Mouse (Mus musculus): ENCODE measurements at regions not wholly inside any gene's neighbourhood (a gene's known extent, or its start where the extent isn't known, plus 50 kb on each side); places are given as distances from the start of the nearest gene placed in this dataset.

DNA sequence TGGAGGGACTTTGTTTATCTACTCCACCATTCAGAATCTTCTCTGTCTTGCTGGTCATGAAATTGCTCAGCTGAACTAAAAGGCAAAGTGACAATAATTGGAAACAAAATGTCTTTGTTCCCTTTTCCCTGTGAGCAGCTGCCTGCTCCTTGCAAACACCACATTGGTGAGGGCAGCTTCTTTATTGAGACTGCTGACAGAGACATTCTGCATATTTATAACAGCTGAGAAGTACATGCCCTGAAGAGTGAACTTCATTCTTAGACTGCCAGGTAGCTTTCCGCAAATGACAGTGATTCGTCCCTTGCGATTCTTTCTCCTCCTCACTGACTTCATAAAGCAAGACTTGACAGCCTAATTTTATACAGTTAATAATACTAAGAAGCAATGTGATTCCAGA, 237.0 kb downstream of the Cps1 start:
- Histone ChIP-seq H3K36me3 (ENCODE audit: control insufficient read depth, insufficient read depth, low read length) (no peaks in the 10 kb centered on the region), H3K4me1 (replicated peaks; ENCODE audit: control insufficient read depth, insufficient read depth, low read length) (no peaks in the 10 kb centered on the region), H3K9me3 (ENCODE audit: control insufficient read depth, low read length) (no peaks in the 10 kb centered on the region), H3K27me3 (ENCODE audit: control insufficient read depth, insufficient read depth, low read length) (no peaks in the 10 kb centered on the region), H3K27ac (ENCODE audit: low read depth, low read length) (no peak overlapping the region), H3K9ac (ENCODE audit: low read length) (no peak overlapping the region), H3K4me3 (ENCODE audit: low read depth, low read length) (no peak overlapping the region), H3K4me2 (ENCODE audit: low read depth, low read length, severe bottlenecking) (no peak overlapping the region)
- 70% methylated on average over 3 of the region's 3 CpGs for WGBS
- DNase-seq (ENCODE audit: low spot score) (no peak), ATAC-seq (replicated peaks; ENCODE audit: low FRiP score) (no peak)

DNA sequence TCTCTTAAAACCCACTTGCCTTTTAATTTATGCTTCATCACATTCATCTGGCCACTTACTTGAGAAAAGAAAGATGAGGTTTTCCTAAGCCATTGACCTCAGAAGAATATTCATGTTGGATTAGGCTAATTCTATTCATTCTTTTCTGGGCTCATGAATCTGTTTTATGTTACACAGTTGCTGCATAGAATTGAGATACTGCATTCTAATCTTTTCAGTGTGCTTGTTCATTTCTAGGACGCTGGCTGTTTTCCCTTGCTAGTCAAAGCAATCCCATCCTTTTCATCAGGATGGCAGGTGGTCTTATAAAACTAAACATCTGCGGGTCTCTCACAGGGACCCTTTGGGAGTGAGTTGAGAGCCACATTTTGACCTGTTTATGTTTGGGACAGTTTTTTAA, 243.2 kb downstream of the Cps1 start:
- Histone ChIP-seq H3K9ac (ENCODE audit: low read length) (no peak overlapping the region), H3K27ac (ENCODE audit: low read depth, low read length) (no peak overlapping the region), H3K36me3 (ENCODE audit: control insufficient read depth, insufficient read depth, low read length) (no peaks in the 10 kb centered on the region), H3K27me3 (ENCODE audit: control insufficient read depth, insufficient read depth, low read length) (no peaks in the 10 kb centered on the region), H3K4me3 (ENCODE audit: low read depth, low read length) (no peak overlapping the region), H3K9me3 (ENCODE audit: control insufficient read depth, low read length) (no peaks in the 10 kb centered on the region), H3K4me2 (ENCODE audit: low read depth, low read length, severe bottlenecking) (no peak overlapping the region), H3K4me1 (replicated peaks; ENCODE audit: control insufficient read depth, insufficient read depth, low read length) (no peaks in the 10 kb centered on the region)
- WGBS = 6% methylated on average over 2 of the region's 2 CpGs
- ATAC-seq (replicated peaks; ENCODE audit: low FRiP score) (peak; percentile 79), DNase-seq (ENCODE audit: low spot score) (no peak)

DNA sequence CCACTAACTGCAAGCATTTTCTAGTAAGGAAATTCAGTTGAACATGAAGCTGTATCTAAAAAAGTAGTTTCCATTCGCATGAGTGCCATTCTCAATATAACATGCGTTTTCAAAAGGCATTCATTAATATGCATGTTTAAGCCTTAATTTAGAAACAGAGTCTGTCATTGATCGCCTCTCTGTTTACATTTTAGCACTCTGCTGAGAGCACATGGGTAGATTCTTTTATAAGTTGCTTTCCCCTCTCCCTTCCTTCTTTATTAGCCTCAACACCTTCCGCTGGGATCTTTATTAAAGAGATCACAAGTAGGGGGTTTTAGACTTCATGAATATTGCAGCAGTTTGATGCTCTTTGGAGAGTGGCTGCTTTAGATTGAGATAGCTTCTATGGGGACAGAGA, 243.7 kb downstream of the Cps1 start:
- H3K4me2 ChIP-seq (ENCODE audit: low read depth, low read length, severe bottlenecking) = no peak overlapping the region
- no peaks in the 10 kb centered on the region for H3K36me3 ChIP-seq (ENCODE audit: control insufficient read depth, insufficient read depth, low read length)
- H3K27ac ChIP-seq (ENCODE audit: low read depth, low read length) = no peak overlapping the region
- DNase-seq (ENCODE audit: low spot score) (no peak), ATAC-seq (replicated peaks; ENCODE audit: low FRiP score) (peak; percentile 80)
- no peak overlapping the region for H3K9ac ChIP-seq (ENCODE audit: low read length)
- no peaks in the 10 kb centered on the region for H3K27me3 ChIP-seq (ENCODE audit: control insufficient read depth, insufficient read depth, low read length)
- 26% methylated on average over 4 of the region's 4 CpGs for WGBS
- H3K4me3 ChIP-seq (ENCODE audit: low read depth, low read length) = no peak overlapping the region
- H3K4me1 ChIP-seq (replicated peaks; ENCODE audit: control insufficient read depth, insufficient read depth, low read length) = no peaks in the 10 kb centered on the region
- no peaks in the 10 kb centered on the region for H3K9me3 ChIP-seq (ENCODE audit: control insufficient read depth, low read length)

DNA sequence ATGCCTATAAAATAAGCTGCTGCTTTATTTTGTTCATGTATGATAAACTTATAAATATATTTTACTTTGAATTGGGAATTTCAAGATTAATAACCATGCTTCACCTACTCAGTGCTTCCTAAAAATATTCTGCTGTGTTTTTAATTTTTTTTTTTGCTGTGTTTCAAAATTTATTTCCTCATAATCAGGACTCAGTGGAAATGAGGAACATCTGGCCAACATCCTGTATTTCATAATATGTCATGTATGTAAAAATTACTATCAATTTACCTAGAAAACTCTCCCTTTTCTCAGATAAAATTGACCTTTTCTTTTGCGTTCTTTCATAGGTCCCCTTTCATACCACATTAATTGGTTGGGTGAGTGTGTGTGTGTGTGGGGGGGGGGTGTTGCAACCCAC, 259.5 kb downstream of the Cps1 start:
- WGBS = 88% methylated on average over 1 of the region's 1 CpGs
- DNase-seq (ENCODE audit: low spot score) (no peak), ATAC-seq (replicated peaks; ENCODE audit: low FRiP score) (no peak)
- Histone ChIP-seq H3K9me3 (ENCODE audit: control insufficient read depth, low read length) (no peaks in the 10 kb centered on the region), H3K4me3 (ENCODE audit: low read depth, low read length) (no peak overlapping the region), H3K27ac (ENCODE audit: low read depth, low read length) (no peak overlapping the region), H3K4me2 (ENCODE audit: low read depth, low read length, severe bottlenecking) (no peak overlapping the region), H3K36me3 (ENCODE audit: control insufficient read depth, insufficient read depth, low read length) (no peaks in the 10 kb centered on the region), H3K27me3 (ENCODE audit: control insufficient read depth, insufficient read depth, low read length) (no peaks in the 10 kb centered on the region), H3K4me1 (replicated peaks; ENCODE audit: control insufficient read depth, insufficient read depth, low read length) (no peaks in the 10 kb centered on the region), H3K9ac (ENCODE audit: low read length) (no peak overlapping the region)

DNA sequence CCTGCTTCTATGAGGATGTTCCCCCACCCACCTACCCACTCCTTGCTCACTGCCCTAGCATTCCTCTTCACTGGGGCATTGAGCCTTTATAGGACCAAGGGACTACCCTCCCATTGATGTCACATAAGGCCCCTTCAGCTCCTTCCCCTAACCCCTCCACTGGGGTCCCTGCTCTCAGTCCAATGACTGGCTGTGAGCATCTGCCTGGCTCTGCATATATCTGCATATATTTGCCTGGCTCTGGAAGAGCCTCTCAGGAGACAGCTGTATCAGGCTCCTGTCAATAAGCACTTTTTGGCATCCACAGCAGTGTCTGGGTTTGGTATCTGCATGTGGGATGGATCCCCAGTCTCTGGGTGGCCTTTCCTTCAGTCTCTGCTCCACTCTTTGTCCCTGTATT, 262.6 kb downstream of the Cps1 start:
- H3K9ac ChIP-seq (ENCODE audit: low read length) = no peak overlapping the region
- no peak for DNase-seq (ENCODE audit: low spot score)
- H3K4me1 ChIP-seq (replicated peaks; ENCODE audit: control insufficient read depth, insufficient read depth, low read length) = no peaks in the 10 kb centered on the region
- H3K27me3 ChIP-seq (ENCODE audit: control insufficient read depth, insufficient read depth, low read length) = no peaks in the 10 kb centered on the region
- H3K36me3 ChIP-seq (ENCODE audit: control insufficient read depth, insufficient read depth, low read length) = no peaks in the 10 kb centered on the region
- no peak overlapping the region for H3K4me2 ChIP-seq (ENCODE audit: low read depth, low read length, severe bottlenecking)
- no peaks in the 10 kb centered on the region for H3K9me3 ChIP-seq (ENCODE audit: control insufficient read depth, low read length)
- peak; percentile 51; the same call in 1 of the 2 replicates for ATAC-seq (replicated peaks; ENCODE audit: low FRiP score)
- no peak overlapping the region for H3K4me3 ChIP-seq (ENCODE audit: low read depth, low read length)
- no peak overlapping the region for H3K27ac ChIP-seq (ENCODE audit: low read depth, low read length)

DNA sequence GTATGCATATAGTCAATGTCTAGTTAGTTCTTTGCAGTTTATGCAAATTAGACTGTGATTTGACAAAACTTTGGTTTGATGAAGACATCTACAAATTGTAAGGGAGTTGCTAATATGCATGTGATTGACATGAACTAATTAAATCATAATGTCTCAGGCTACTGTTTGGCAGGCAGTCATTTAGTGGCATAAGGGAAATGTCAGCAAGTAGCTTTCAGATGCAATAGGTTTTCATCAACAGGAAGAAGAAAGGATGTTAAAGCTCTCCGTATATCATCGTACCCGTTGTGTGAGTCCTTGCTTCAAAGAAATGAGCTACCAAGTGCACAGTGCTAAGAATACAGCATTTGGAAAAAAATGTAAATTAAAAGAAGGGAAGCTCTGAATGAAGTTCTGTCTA, 264.1 kb downstream of the Cps1 start:
- no peak for ATAC-seq (replicated peaks; ENCODE audit: low FRiP score)
- Histone ChIP-seq H3K36me3 (ENCODE audit: control insufficient read depth, insufficient read depth, low read length) (no peaks in the 10 kb centered on the region), H3K27me3 (ENCODE audit: control insufficient read depth, insufficient read depth, low read length) (no peaks in the 10 kb centered on the region), H3K9ac (ENCODE audit: low read length) (no peak overlapping the region), H3K4me1 (replicated peaks; ENCODE audit: control insufficient read depth, insufficient read depth, low read length) (no peaks in the 10 kb centered on the region), H3K4me2 (ENCODE audit: low read depth, low read length, severe bottlenecking) (no peak overlapping the region), H3K4me3 (ENCODE audit: low read depth, low read length) (no peak overlapping the region), H3K9me3 (ENCODE audit: control insufficient read depth, low read length) (no peaks in the 10 kb centered on the region), H3K27ac (ENCODE audit: low read depth, low read length) (no peak overlapping the region)
- DNase-seq (ENCODE audit: low spot score) = no peak
- WGBS = 76% methylated on average over 3 of the region's 3 CpGs

DNA sequence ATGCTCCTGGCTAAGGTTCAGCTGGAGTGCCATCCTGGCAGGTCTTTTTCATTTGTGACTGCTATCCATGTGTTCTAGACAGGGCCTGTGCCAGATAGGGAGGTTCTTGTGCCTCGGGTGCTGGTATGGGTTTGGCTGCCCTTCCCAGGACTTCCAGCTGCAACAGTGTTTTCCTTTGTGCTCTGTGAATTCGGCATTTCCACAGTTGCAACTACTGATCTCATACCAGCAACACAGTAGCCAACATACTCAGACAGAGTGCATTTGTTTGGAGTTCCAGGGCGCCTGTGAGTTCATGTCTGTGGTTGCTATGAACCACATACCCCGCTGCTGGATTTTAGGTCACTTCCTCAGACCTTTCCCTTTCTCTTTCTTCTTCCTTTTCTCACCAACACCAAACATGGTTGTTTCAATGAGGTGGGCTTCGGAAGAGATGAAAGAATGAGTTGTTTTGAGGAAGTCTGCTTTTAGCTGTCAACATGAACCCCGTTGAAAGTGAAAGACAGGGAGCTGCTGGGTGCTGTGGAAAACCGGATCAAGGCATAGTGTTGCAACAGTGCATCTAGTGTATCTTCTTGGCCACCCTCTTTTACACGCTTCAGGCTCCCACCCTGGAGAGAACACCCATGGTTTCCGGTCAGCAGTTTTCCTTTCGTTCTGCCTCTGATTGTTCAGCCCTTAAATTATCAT, 275.1 kb downstream of the Cps1 start:
- Histone ChIP-seq H3K4me3 (ENCODE audit: low read depth, low read length) (no peak overlapping the region), H3K36me3 (ENCODE audit: control insufficient read depth, insufficient read depth, low read length) (no peaks in the 10 kb centered on the region), H3K9ac (ENCODE audit: low read length) (no peak overlapping the region), H3K4me1 (replicated peaks; ENCODE audit: control insufficient read depth, insufficient read depth, low read length) (no peaks in the 10 kb centered on the region), H3K9me3 (ENCODE audit: control insufficient read depth, low read length) (no peaks in the 10 kb centered on the region), H3K27me3 (ENCODE audit: control insufficient read depth, insufficient read depth, low read length) (no peaks in the 10 kb centered on the region), H3K4me2 (ENCODE audit: low read depth, low read length, severe bottlenecking) (no peak overlapping the region), H3K27ac (ENCODE audit: low read depth, low read length) (no peak overlapping the region)
- ATAC-seq (replicated peaks; ENCODE audit: low FRiP score) = no peak
- 77% methylated on average over 10 of the region's 10 CpGs for WGBS
- no peak for DNase-seq (ENCODE audit: low spot score)

DNA sequence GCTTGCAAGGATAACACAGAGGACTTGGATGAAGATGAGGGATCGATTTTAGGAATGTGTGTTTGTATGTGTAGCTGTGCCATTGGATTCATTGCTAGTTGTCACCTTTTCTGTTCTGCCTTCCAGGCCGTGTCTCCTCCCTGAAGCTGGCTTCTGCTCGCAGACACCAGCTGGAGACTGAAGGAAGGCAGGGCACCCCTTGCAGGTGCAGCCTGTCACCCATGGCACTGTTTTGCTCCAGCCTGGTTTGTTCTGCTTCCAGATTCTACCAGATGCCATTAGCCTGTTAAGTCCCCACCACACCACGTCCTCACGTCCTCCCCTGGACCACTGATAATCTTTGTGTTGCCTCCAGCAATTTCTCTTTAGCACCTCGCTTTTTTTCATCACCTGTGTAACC, 286.7 kb downstream of the Cps1 start:
- no peak overlapping the region for H3K9ac ChIP-seq (ENCODE audit: low read length)
- ATAC-seq (replicated peaks; ENCODE audit: low FRiP score) (no peak), DNase-seq (ENCODE audit: low spot score) (no peak)
- no peaks in the 10 kb centered on the region for H3K27me3 ChIP-seq (ENCODE audit: control insufficient read depth, insufficient read depth, low read length)
- H3K4me1 ChIP-seq (replicated peaks; ENCODE audit: control insufficient read depth, insufficient read depth, low read length) = no peaks in the 10 kb centered on the region
- 82% methylated on average over 6 of the region's 6 CpGs for WGBS
- H3K4me2 ChIP-seq (ENCODE audit: low read depth, low read length, severe bottlenecking) = no peak overlapping the region
- H3K36me3 ChIP-seq (ENCODE audit: control insufficient read depth, insufficient read depth, low read length) = no peaks in the 10 kb centered on the region
- H3K4me3 ChIP-seq (ENCODE audit: low read depth, low read length) = no peak overlapping the region
- no peak overlapping the region for H3K27ac ChIP-seq (ENCODE audit: low read depth, low read length)
- H3K9me3 ChIP-seq (ENCODE audit: control insufficient read depth, low read length) = no peaks in the 10 kb centered on the region

DNA sequence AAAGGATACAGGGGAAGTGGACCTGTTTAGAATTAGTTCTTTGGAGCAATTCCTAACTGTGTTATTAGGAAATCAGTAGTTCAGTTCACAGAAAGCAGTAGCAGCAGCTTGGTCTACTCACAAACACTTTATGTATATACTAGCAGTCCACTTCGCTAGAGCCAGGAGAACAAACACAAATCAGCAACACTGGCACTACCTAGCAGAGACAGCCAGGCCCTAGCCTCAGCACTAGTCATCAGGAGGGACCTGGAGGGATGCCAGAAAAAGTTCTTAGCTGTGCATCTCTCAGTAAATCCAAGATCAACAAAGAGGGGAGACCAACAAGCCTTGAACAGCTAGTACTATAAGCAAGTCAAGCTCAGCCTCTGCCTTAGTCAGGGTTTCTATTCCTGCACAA, 294.4 kb downstream of the Cps1 start:
- H3K4me3 ChIP-seq (ENCODE audit: low read depth, low read length) = no peak overlapping the region
- no peak overlapping the region for H3K4me2 ChIP-seq (ENCODE audit: low read depth, low read length, severe bottlenecking)
- no peak overlapping the region for H3K9ac ChIP-seq (ENCODE audit: low read length)
- H3K36me3 ChIP-seq (ENCODE audit: control insufficient read depth, insufficient read depth, low read length) = no peaks in the 10 kb centered on the region
- H3K9me3 ChIP-seq (ENCODE audit: control insufficient read depth, low read length) = no peaks in the 10 kb centered on the region
- H3K4me1 ChIP-seq (replicated peaks; ENCODE audit: control insufficient read depth, insufficient read depth, low read length) = no peaks in the 10 kb centered on the region
- 84% methylated on average over 1 of the region's 1 CpGs for WGBS
- no peak for DNase-seq (ENCODE audit: low spot score)
- no peaks in the 10 kb centered on the region for H3K27me3 ChIP-seq (ENCODE audit: control insufficient read depth, insufficient read depth, low read length)
- ATAC-seq (replicated peaks; ENCODE audit: low FRiP score) = no peak
- no peak overlapping the region for H3K27ac ChIP-seq (ENCODE audit: low read depth, low read length)
